Mouse (Mus musculus) hindbrain, embryonic 14.5 days (tissue): ENCODE measurements around the gene Hspa14. TPM values are rescaled to one million over a fixed set of nuclear protein-coding genes. Genes with fewer than 3 reads are reported as not detected.

Experiments used
- ATAC-seq: fragments of 200-750 bp; cut with Nextera tagmentation; 2 replicates; pipeline ENCODE4 v1.8.0; 2017; ENCODE audit warnings: moderate number of reproducible peaks, mild to moderate bottlenecking, moderate TSS enrichment, moderate library complexity; ENCODE audit not compliant: low FRiP score
- DNase-seq: peaks from one replicate; pipeline ENCODE4 v3.0.0-alpha.2; 2015; ENCODE audit warnings: low spot score
- H3K27ac ChIP-seq: fragments of 300-500 bp; sonication (generic); 2 replicates; pipeline ENCODE4 v1.5.1; 2014; ENCODE audit warnings: mild to moderate bottlenecking, moderate library complexity
- H3K27me3 ChIP-seq: fragments of 300-500 bp; sonication (generic); 2 replicates; pipeline ENCODE4 v1.6.1; 2014; ENCODE audit warnings: mild to moderate bottlenecking, low read length, mixed read lengths; ENCODE audit not compliant: control insufficient read depth, insufficient read depth
- H3K36me3 ChIP-seq: fragments of 300-500 bp; sonication (generic); replicated peaks from 2 replicates; pipeline ENCODE4 v1.6.1; 2014; ENCODE audit not compliant: control insufficient read depth, insufficient read depth
- H3K4me1 ChIP-seq: fragments of 300-500 bp; sonication (generic); replicated peaks from 2 replicates; pipeline ENCODE4 v1.6.1; 2014; ENCODE audit warnings: antibody characterized with exemption, low read length, mixed read lengths; ENCODE audit not compliant: control insufficient read depth, insufficient read depth
- H3K4me2 ChIP-seq: fragments of 300-500 bp; sonication (generic); replicated peaks from 2 replicates; pipeline ENCODE4 v1.6.1; 2014; ENCODE audit warnings: mild to moderate bottlenecking, moderate library complexity
- H3K4me3 ChIP-seq: fragments of 300-500 bp; sonication (generic); replicated peaks from 2 replicates; pipeline ENCODE4 v1.5.1; 2014; ENCODE audit warnings: mild to moderate bottlenecking, low read length
- H3K9ac ChIP-seq: fragments of 300-500 bp; sonication (generic); 2 replicates; pipeline ENCODE4 v1.6.1; 2014
- H3K9me3 ChIP-seq: fragments of 300-500 bp; sonication (generic); 2 replicates; pipeline ENCODE4 v1.6.1; 2016; ENCODE audit warnings: low read length; ENCODE audit not compliant: control insufficient read depth
- WGBS: fragments of 180-500 bp; shearing (Covaris S2); extraction: QIAGEN DNeasy Blood & Tissue Kit; methylation state at CpG from one replicate; pipeline ENCODE4 v1.1.7; 2014; 5-methylcytosine and 5-hydroxymethylcytosine counted together
- polyA plus RNA-seq: library from polyadenylated mRNA; unstranded; fragments of >200 nt; fragmentation: Nextera tagmentation; extraction: Ambion mirVana; gene quantifications from 2 replicates; pipeline ENCODE4 v1.2.1, GENCODE M21; 2014

Gene Hspa14
- polyA plus RNA-seq, 1 experiment from 2014 or later = 66.4 TPM

DNA sequence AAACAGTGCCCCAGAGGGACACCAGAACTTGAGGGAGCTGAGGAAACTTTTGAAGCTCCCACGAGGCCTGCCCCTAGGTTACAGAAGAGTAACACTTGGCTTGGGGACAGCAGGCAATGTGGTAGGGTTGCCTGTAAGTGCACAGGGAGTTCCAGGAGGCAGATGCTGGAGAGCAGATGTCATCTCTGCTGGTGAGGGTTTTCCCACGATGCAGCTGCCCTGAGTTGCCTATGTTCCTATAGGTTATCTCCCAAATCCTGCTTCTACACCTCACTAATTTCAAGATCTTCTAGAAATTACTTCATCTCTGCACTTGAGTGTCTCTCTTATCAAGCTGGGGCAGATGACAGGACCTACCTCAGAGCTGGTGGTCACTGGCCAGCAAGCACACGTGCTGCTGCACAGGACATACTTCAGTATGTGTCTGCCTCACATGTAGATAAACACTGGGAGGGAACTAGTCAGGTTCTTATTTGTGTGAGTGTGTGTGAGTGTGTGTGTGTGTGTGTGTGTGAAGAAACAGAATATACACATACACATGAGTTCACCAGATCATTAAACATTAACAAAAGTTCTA is 18.7 kb downstream of the Hspa14 start:
- ATAC-seq = no peak
- H3K4me2 ChIP-seq = no peak overlapping the region
- peaks cover 83% of the 10 kb centered on the region for H3K36me3 ChIP-seq
- WGBS = 93% methylated on average over 3 of the region's 3 CpGs
- H3K9me3 ChIP-seq = no peaks in the 10 kb centered on the region
- H3K4me3 ChIP-seq = no peak overlapping the region
- no peaks in the 10 kb centered on the region for H3K27me3 ChIP-seq
- DNase-seq = no peak
- H3K9ac ChIP-seq = no peak overlapping the region
- H3K4me1 ChIP-seq = no peaks in the 10 kb centered on the region
- H3K27ac ChIP-seq = no peak overlapping the region

DNA sequence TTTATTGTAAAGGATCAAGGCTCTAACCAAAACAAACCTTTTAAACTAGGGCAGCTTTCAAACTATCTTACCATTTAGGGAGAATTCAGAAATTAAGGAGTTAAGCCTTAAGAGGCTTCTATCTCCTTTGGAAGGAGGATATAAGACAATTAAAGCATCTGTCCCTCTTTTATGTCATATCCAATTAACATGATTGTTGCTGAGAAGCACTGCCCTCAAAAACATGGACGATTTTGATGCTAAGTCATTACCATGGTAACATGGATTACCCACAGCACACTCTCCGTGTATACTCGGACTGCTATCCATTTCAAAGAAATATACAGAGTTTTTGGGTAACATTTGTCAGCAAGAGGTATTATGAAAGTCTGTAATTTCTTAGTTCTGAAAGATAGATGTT is 22.8 kb downstream of the Hspa14 start:
- Histone ChIP-seq H3K4me2 (no peak overlapping the region), H3K4me3 (no peak overlapping the region), H3K4me1 (no peaks in the 10 kb centered on the region), H3K27me3 (no peaks in the 10 kb centered on the region), H3K9ac (no peak overlapping the region), H3K9me3 (no peaks in the 10 kb centered on the region), H3K27ac (no peak overlapping the region), H3K36me3 (peaks cover 53% of the 10 kb centered on the region)
- 80% methylated on average over 3 of the region's 3 CpGs for WGBS
- no peak for DNase-seq
- ATAC-seq = no peak

DNA sequence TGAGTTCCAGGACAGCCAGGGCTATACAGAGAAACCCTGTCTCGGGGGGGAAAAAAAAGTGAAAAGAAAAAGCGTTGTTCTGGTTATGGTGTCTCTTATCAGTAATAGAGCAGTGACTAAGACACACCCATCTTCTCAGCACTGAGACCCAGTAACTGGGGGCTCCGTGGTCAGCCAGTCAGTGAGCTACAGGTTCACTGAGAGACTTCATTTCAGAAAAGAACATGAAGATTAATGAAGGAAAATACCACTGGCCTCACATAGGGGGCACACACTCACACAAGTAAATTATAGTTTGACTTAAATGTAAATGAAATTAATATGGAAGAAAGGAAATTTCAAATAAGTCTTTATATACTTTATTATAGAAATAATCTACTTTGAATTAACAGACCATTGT is 32.4 kb downstream of the Hspa14 start:
- Histone ChIP-seq H3K4me1 (no peaks in the 10 kb centered on the region), H3K36me3 (no peaks in the 10 kb centered on the region), H3K27ac (no peak overlapping the region), H3K9me3 (no peaks in the 10 kb centered on the region), H3K9ac (no peak overlapping the region), H3K27me3 (no peaks in the 10 kb centered on the region), H3K4me2 (no peak overlapping the region), H3K4me3 (no peak overlapping the region)
- WGBS = 87% methylated on average over 3 of the region's 3 CpGs
- no peak for DNase-seq
- ATAC-seq = no peak

DNA sequence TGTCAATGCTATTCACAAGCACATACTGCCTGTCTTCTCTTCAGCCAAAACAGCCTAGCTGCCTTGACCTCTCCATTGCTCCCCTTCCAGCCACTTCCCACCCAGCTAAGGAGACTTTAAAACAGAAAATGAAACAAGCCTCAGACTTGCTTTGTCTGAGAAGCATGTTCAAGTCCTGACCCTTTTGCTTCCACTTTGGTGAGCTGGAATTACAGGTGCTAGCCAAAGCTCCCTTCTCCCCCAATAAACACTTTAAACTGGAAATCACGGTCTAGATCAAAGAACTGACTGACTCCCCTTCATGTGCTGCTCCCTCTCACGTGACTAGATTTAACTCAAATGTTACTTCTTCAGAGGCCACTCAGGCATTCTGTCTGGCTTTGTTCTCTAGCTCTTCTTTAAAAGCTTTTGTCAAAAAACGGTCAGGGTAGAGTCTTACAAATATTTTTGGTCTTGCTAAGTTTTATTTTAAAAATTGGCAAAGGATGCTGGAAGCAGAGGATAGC is 36.8 kb downstream of the Hspa14 start:
- Histone ChIP-seq H3K4me1 (peaks cover 11% of the 10 kb centered on the region), H3K36me3 (no peaks in the 10 kb centered on the region), H3K27me3 (no peaks in the 10 kb centered on the region), H3K9me3 (no peaks in the 10 kb centered on the region), H3K9ac (no peak overlapping the region), H3K4me3 (no peak overlapping the region; the same call in 1 of the 2 replicates), H3K4me2 (peak overlapping the region; percentile 79), H3K27ac (no peak overlapping the region)
- DNase-seq (no peak), ATAC-seq (no peak)
- 70% methylated on average over 3 of the region's 3 CpGs for WGBS

DNA sequence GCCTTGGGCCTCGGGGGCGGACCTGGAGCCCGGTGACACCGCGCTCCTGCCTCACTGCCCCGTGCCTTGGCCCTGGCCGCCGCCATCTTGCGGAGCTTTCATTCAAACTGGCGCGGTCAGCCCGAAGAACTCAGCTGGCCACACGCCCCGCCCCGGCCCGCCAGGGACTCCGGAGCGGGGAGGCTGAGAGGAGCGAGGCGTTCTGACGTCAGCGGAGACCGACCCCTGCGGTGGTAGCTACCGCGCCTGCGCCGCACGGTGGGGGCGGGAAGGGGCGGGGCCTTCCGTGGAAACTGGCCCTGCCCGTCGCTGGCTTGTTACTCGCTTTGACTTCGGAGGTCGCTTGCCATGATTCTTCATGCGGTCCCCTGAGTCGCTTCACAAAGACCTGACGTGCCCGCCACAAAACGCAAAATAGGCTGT is 37.7 kb downstream of the Hspa14 start, which contains the start of gene Suv39h2:
Gene Suv39h2 (minus strand): TSS at position 171 of the 423 bp plus-strand sequence.
- Histone ChIP-seq H3K4me1 (peaks cover 11% of the 10 kb centered on the region), H3K27me3 (no peaks in the 10 kb centered on the region), H3K9me3 (no peaks in the 10 kb centered on the region), H3K9ac (peak within 1 kb of the TSS; percentile 79), H3K4me2 (peak within 1 kb of the TSS; percentile 79), H3K36me3 (0 out of 2 replicates have a peak, but pooled peaks cover 6% of the 10 kb centered on the region), H3K27ac (peak within 1 kb of the TSS; percentile 87), H3K4me3 (peak within 1 kb of the TSS; percentile 88)
- ATAC-seq (peak; percentile 96), DNase-seq (peak; percentile 98)
- under 1% methylated on average over 41 of the region's 42 CpGs for WGBS

DNA sequence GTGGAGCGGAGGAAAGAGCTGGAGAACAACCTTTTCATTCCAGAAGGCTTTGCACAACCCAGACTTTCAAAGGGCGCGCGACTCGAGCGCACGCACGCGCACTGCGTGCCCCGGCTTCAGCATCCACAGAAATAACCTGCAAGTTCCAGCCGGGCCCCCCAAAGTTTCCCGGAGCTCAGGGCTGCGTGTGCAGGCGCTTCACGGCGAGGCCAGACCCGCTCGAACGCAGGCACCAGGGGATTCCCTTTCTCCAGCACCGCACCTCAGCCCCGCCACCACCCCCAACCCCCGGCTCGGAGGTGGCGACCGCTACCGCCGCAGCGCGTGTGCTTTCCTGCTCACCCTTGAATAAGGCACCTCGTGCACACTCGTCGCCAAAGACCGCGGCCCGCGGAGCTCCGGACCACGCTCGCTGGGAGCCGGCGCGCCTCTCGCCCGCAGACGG is 38.2 kb downstream of the Hspa14 start:
- no peaks in the 10 kb centered on the region for H3K27me3 ChIP-seq
- under 1% methylated on average over 46 of the region's 46 CpGs for WGBS
- ATAC-seq = peak; percentile 74

DNA sequence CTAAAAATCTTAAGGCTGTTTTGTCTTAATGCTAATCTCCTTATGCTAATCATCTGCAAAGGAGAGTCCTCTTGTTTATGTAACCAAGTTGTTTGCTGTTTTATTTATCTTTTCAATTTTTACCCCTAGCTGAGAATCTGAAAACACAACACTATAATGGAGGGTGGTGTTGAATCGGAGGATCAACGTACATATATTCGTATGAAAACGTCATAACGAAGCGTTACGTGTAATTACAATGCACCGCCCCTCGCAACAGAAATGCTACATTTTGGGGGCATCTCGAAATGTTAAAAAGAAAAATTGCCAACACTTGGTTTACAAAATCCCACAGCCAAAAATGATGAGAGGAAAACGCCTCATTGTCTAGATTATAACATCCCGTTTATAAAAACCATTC is 38.7 kb downstream of the Hspa14 start:
- Histone ChIP-seq H3K4me1 (peaks cover 11% of the 10 kb centered on the region), H3K27ac (peak overlapping the region; percentile 87), H3K4me3 (peak overlapping the region; percentile 88), H3K9ac (peak overlapping the region; percentile 79), H3K4me2 (peak overlapping the region; percentile 79), H3K36me3 (0 out of 2 replicates have a peak, but pooled peaks cover 6% of the 10 kb centered on the region), H3K27me3 (no peaks in the 10 kb centered on the region), H3K9me3 (no peaks in the 10 kb centered on the region)
- WGBS = 1% methylated on average over 12 of the region's 12 CpGs
- ATAC-seq (no peak), DNase-seq (no peak)

More for the DNA sequence above, 38.2 kb downstream of the Hspa14 start:
- H3K9me3 ChIP-seq = no peaks in the 10 kb centered on the region
- peak overlapping the region; percentile 88 for H3K4me3 ChIP-seq
- H3K36me3 ChIP-seq = 0 out of 2 replicates have a peak, but pooled peaks cover 6% of the 10 kb centered on the region
- H3K4me2 ChIP-seq = peak overlapping the region; percentile 79
- peak; percentile 79 for DNase-seq
- peaks cover 11% of the 10 kb centered on the region for H3K4me1 ChIP-seq
- peak overlapping the region; percentile 87 for H3K27ac ChIP-seq
- H3K9ac ChIP-seq = peak overlapping the region; percentile 79

DNA sequence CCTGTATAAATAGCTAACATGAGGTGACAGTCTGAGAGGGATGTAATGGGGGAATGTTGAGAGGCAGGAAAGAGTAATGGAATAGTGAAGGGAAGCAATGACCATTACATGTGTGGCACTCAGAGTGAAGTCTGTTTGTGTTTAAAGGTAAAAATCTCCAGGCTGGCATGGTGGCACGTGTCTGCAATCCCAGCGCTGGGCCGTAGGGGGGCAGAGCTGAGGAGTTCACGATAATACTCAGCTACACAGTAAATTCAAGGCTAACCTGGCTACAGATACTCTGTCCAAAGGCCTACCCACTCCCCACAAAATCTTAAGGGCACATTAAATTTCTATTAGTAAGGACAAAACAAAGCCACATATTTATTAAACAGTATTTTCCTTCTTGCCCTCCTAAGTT is 56.0 kb downstream of the Hspa14 start:
- Histone ChIP-seq H3K4me3 (no peak overlapping the region), H3K36me3 (peaks cover 69% of the 10 kb centered on the region), H3K4me2 (no peak overlapping the region), H3K27me3 (no peaks in the 10 kb centered on the region), H3K27ac (no peak overlapping the region), H3K9me3 (no peaks in the 10 kb centered on the region), H3K4me1 (no peaks in the 10 kb centered on the region), H3K9ac (no peak overlapping the region)
- DNase-seq (no peak), ATAC-seq (no peak)
- WGBS = 90% methylated on average over 4 of the region's 4 CpGs

DNA sequence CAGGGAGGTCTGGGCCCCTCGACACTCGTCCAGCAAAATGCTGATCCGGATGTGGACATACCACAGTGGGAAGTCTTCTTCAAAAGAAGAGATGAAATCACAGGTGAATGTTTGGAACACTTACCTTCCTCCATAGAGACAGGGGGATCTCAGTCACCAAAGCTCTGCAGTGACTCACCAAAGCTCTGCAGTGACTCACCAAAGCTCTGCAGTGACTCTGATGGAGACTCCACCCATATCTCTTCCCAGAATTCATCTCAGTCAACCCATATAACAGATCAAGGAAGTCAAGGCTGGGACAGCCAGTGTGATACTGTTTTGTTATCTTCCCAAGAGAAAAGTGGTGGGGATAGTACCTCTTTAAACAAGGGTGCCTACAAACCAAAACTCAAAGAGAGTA is 59.5 kb downstream of the Hspa14 start:
- H3K27ac ChIP-seq = no peak overlapping the region
- no peaks in the 10 kb centered on the region for H3K27me3 ChIP-seq
- H3K9me3 ChIP-seq = no peaks in the 10 kb centered on the region
- H3K4me3 ChIP-seq = no peak overlapping the region
- no peak for ATAC-seq
- no peak overlapping the region for H3K9ac ChIP-seq
- no peaks in the 10 kb centered on the region for H3K4me1 ChIP-seq
- peaks cover 68% of the 10 kb centered on the region for H3K36me3 ChIP-seq
- no peak for DNase-seq
- 97% methylated on average over 3 of the region's 3 CpGs for WGBS
- no peak overlapping the region for H3K4me2 ChIP-seq
